Mouse (Mus musculus): ENCODE measurements around the gene a. TPM values are rescaled to one million over a fixed set of nuclear protein-coding genes. Genes with fewer than 3 reads are reported as not detected.
"Not testable (repeated sequence)": the region's sequence is repeated elsewhere in the genome, so short reads cannot be mapped to it uniquely, and the experiment has no call there.

a gene
- polyA plus RNA-seq, 1 experiment: not detected

DNA sequence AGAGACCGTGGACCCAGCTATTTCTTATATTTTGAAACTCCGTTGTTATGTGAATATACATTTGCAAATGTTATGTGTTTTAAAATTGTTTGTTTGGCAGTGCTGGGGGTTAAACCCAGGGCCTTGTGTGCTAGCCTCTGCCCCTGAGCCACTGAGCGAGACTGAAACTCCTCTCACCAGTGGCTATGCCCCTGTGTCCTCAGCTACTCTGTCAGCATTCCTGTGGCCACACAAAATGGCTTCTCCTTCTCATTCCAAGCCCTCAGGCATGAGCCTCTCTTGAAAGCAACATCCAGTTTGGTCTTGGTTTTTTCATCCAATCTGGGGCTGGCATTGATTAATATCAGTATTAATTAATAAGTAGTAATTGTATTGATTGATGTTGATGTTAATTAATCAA, 168.7 kb downstream of the a start:
- Histone ChIP-seq H3ac (ENCODE audit: control insufficient read depth, insufficient read length, low read depth) (no peak overlapping the region), H3K79me3 (ENCODE audit: low read depth) (no peaks in the 10 kb centered on the region), H3K36me3 (ENCODE audit: control insufficient read depth, insufficient read depth) (no peaks in the 10 kb centered on the region), H3K4me3 (ENCODE audit: insufficient read depth, poor library complexity, severe bottlenecking) (no peak overlapping the region), H3K27me3 (ENCODE audit: control insufficient read depth, insufficient read depth, insufficient read length) (peaks cover 14% of the 10 kb centered on the region), H3K79me2 (ENCODE audit: control insufficient read depth, insufficient read depth) (no peaks in the 10 kb centered on the region)
- TF ChIP-seq USF1 (IDR thresholded peaks at IDR 0.05; ENCODE audit: low read depth): no peak
- TF ChIP-seq CEBPB (IDR thresholded peaks at IDR 0.05; ENCODE audit: low read depth): no peak
- TF ChIP-seq MAX (IDR thresholded peaks at IDR 0.05): no peak
- no peak for TF ChIP-seq FOSL1 (IDR thresholded peaks at IDR 0.05; ENCODE audit: insufficient read depth, low read length, poor library complexity, severe bottlenecking)
- TF ChIP-seq MYOD1 (IDR thresholded peaks at IDR 0.05; ENCODE audit: control insufficient read depth, insufficient read length, low read depth): no peak

GRCm38 (mm10) chr2:154963176-154963575, 172.0 kb downstream of the a start:
- Histone ChIP-seq H3K27me3 (ENCODE audit: control insufficient read depth, insufficient read depth, insufficient read length) (peaks cover 21% of the 10 kb centered on the region), H3K79me3 (ENCODE audit: low read depth) (no peaks in the 10 kb centered on the region), H3K79me2 (ENCODE audit: control insufficient read depth, insufficient read depth) (no peaks in the 10 kb centered on the region), H3K4me3 (ENCODE audit: insufficient read depth, poor library complexity, severe bottlenecking) (no peak overlapping the region), H3ac (ENCODE audit: control insufficient read depth, insufficient read length, low read depth) (no peak overlapping the region), H3K36me3 (ENCODE audit: control insufficient read depth, insufficient read depth) (no peaks in the 10 kb centered on the region)
- TF ChIP-seq MAX (IDR thresholded peaks at IDR 0.05): no peak
- TF ChIP-seq CTCF (IDR thresholded peaks at IDR 0.05; ENCODE audit: control insufficient read depth, insufficient read depth, insufficient read length): no peak
- TF ChIP-seq CEBPB (IDR thresholded peaks at IDR 0.05; ENCODE audit: low read depth): no peak
- no peak for TF ChIP-seq MYOD1 (IDR thresholded peaks at IDR 0.05; ENCODE audit: control insufficient read depth, insufficient read length, low read depth)
- no peak for TF ChIP-seq FOSL1 (IDR thresholded peaks at IDR 0.05; ENCODE audit: insufficient read depth, low read length, poor library complexity, severe bottlenecking)
- TF ChIP-seq MYOG (IDR thresholded peaks at IDR 0.05; ENCODE audit: control insufficient read depth, extremely low read depth, insufficient read length): no peak
- TF ChIP-seq USF1 (IDR thresholded peaks at IDR 0.05; ENCODE audit: low read depth): no peak

- H3K4me3 ChIP-seq (ENCODE audit: insufficient read depth, poor library complexity, severe bottlenecking); H3ac ChIP-seq (ENCODE audit: control insufficient read depth, insufficient read length, low read depth); H3K36me3 ChIP-seq (ENCODE audit: control insufficient read depth, insufficient read depth); H3K79me3 ChIP-seq (ENCODE audit: low read depth); H3K79me2 ChIP-seq (ENCODE audit: control insufficient read depth, insufficient read depth); H3K27me3 ChIP-seq (ENCODE audit: control insufficient read depth, insufficient read depth, insufficient read length): not testable (repeated sequence)
- TF ChIP-seq MYOD1 (IDR thresholded peaks at IDR 0.05; ENCODE audit: control insufficient read depth, insufficient read length, low read depth): peak; percentile 5
Measured at GRCm38 (mm10) chr2:154969740-154970397, 178.7 kb downstream of the a start.

- H3K79me3 ChIP-seq (ENCODE audit: low read depth): no peaks in the 10 kb centered on the region
- H3K27me3 ChIP-seq (ENCODE audit: control insufficient read depth, insufficient read depth, insufficient read length): peaks cover 3% of the 10 kb centered on the region
- no peaks in the 10 kb centered on the region for H3K79me2 ChIP-seq (ENCODE audit: control insufficient read depth, insufficient read depth)
- TF ChIP-seq MAX (IDR thresholded peaks at IDR 0.05) (no peak), MYOD1 (IDR thresholded peaks at IDR 0.05; ENCODE audit: control insufficient read depth, insufficient read length, low read depth) (peak; percentile 30)
- H3ac ChIP-seq (ENCODE audit: control insufficient read depth, insufficient read length, low read depth): no peak overlapping the region
- H3K4me3 ChIP-seq (ENCODE audit: insufficient read depth, poor library complexity, severe bottlenecking): no peak overlapping the region
- H3K36me3 ChIP-seq (ENCODE audit: control insufficient read depth, insufficient read depth): no peaks in the 10 kb centered on the region
Measured at GRCm38 (mm10) chr2:154971919-154972692, 180.9 kb downstream of the a start.

GRCm38 (mm10) chr2:154972981-154973380, 181.8 kb downstream of the a start:
- no peak overlapping the region for H3ac ChIP-seq (ENCODE audit: control insufficient read depth, insufficient read length, low read depth)
- H3K36me3 ChIP-seq (ENCODE audit: control insufficient read depth, insufficient read depth): no peaks in the 10 kb centered on the region
- TF ChIP-seq MYOG (IDR thresholded peaks at IDR 0.05; ENCODE audit: control insufficient read depth, extremely low read depth, insufficient read length): no peak
- TF ChIP-seq CTCF (IDR thresholded peaks at IDR 0.05; ENCODE audit: control insufficient read depth, insufficient read depth, insufficient read length): no peak
- TF ChIP-seq CEBPB (IDR thresholded peaks at IDR 0.05; ENCODE audit: low read depth): no peak
- TF ChIP-seq MYOD1 (IDR thresholded peaks at IDR 0.05; ENCODE audit: control insufficient read depth, insufficient read length, low read depth): no peak
- TF ChIP-seq USF1 (IDR thresholded peaks at IDR 0.05; ENCODE audit: low read depth): no peak
- no peak for TF ChIP-seq FOSL1 (IDR thresholded peaks at IDR 0.05; ENCODE audit: insufficient read depth, low read length, poor library complexity, severe bottlenecking)
- no peak for TF ChIP-seq MAX (IDR thresholded peaks at IDR 0.05)
- no peaks in the 10 kb centered on the region for H3K79me3 ChIP-seq (ENCODE audit: low read depth)
- peaks cover 3% of the 10 kb centered on the region for H3K27me3 ChIP-seq (ENCODE audit: control insufficient read depth, insufficient read depth, insufficient read length)
- H3K4me3 ChIP-seq (ENCODE audit: insufficient read depth, poor library complexity, severe bottlenecking): no peak overlapping the region
- no peaks in the 10 kb centered on the region for H3K79me2 ChIP-seq (ENCODE audit: control insufficient read depth, insufficient read depth)

DNA sequence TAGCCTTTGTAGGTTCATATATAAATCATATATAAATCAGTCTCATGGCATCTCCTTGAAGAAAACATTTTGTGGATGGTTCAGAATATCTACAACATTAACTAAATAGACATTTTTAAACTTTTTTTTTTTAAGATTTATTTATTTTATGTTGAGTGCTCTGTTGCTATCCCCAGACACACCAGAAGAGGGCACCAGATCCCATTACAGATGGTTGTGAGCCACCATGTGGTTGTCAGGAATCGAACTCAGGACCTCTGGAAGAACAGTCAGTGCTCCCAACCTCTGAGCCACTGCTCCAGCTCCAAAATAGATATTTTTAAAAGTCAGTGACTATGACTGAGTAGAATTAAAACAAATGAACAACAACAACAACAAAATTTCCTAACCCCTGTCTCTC, 195.4 kb downstream of the a start:
- no peak for TF ChIP-seq FOSL1 (IDR thresholded peaks at IDR 0.05; ENCODE audit: insufficient read depth, low read length, poor library complexity, severe bottlenecking)
- TF ChIP-seq USF1 (IDR thresholded peaks at IDR 0.05; ENCODE audit: low read depth): no peak
- TF ChIP-seq CTCF (IDR thresholded peaks at IDR 0.05; ENCODE audit: control insufficient read depth, insufficient read depth, insufficient read length): no peak
- no peak for TF ChIP-seq MYOG (IDR thresholded peaks at IDR 0.05; ENCODE audit: control insufficient read depth, extremely low read depth, insufficient read length)
- no peak for TF ChIP-seq MYOD1 (IDR thresholded peaks at IDR 0.05; ENCODE audit: control insufficient read depth, insufficient read length, low read depth)
- no peak for TF ChIP-seq MAX (IDR thresholded peaks at IDR 0.05)
- no peak for TF ChIP-seq CEBPB (IDR thresholded peaks at IDR 0.05; ENCODE audit: low read depth)
- no peak overlapping the region for H3ac ChIP-seq (ENCODE audit: control insufficient read depth, insufficient read length, low read depth)
- H3K4me3 ChIP-seq (ENCODE audit: insufficient read depth, poor library complexity, severe bottlenecking): no peak overlapping the region
- H3K79me2 ChIP-seq (ENCODE audit: control insufficient read depth, insufficient read depth): no peaks in the 10 kb centered on the region
- H3K27me3 ChIP-seq (ENCODE audit: control insufficient read depth, insufficient read depth, insufficient read length): no peaks in the 10 kb centered on the region
- H3K36me3 ChIP-seq (ENCODE audit: control insufficient read depth, insufficient read depth): no peaks in the 10 kb centered on the region
- no peaks in the 10 kb centered on the region for H3K79me3 ChIP-seq (ENCODE audit: low read depth)
